Mouse (Mus musculus): ENCODE results near the gene Fam8a1.

GRCm38 (mm10) chr13:46654566-46654965 lies 14.8 kb upstream of the Fam8a1 start:
- no peak for TF ChIP-seq CTCF (IDR thresholded peaks at IDR 0.05; ENCODE audit: low read depth, low read length)
- no peak for TF ChIP-seq POLR2A (IDR thresholded peaks at IDR 0.05; ENCODE audit: insufficient read depth, low read length)

Measured in ES-Bruce4 (cell line).